Mouse (Mus musculus) neural tube, embryonic 12.5 days (tissue): Measurements from ENCODE around the gene Slc39a11. TPM values are rescaled to one million over a fixed set of nuclear protein-coding genes. Genes with fewer than 3 reads are reported as not detected.

Experiments used
- ATAC-seq: fragments of 200-750 bp; cut with Nextera tagmentation; 2 replicates; pipeline ENCODE4 v1.8.0; 2017; ENCODE audit warnings: low read depth, mild to moderate bottlenecking, moderate TSS enrichment, moderate library complexity; ENCODE audit not compliant: low FRiP score
- H3K27ac ChIP-seq: fragments of 300-500 bp; sonication (generic); 2 replicates; pipeline ENCODE4 v1.5.1; 2016
- H3K27me3 ChIP-seq: fragments of 300-500 bp; sonication (generic); replicated peaks from 2 replicates; pipeline ENCODE4 v1.6.1; 2016; ENCODE audit warnings: mild to moderate bottlenecking
- H3K36me3 ChIP-seq: fragments of 300-500 bp; sonication (generic); 2 replicates; pipeline ENCODE4 v1.6.1; 2016; ENCODE audit warnings: mild to moderate bottlenecking
- H3K4me1 ChIP-seq: fragments of 300-500 bp; sonication (generic); 2 replicates; pipeline ENCODE4 v1.6.1; 2016
- H3K4me2 ChIP-seq: fragments of 300-500 bp; sonication (generic); replicated peaks from 2 replicates; pipeline ENCODE4 v1.6.1; 2016; ENCODE audit warnings: mild to moderate bottlenecking
- H3K4me3 ChIP-seq: fragments of 300-500 bp; sonication (generic); 2 replicates; pipeline ENCODE4 v1.5.1; 2016
- H3K9ac ChIP-seq: fragments of 300-500 bp; sonication (generic); 2 replicates; pipeline ENCODE4 v1.6.1; 2016; ENCODE audit warnings: mild to moderate bottlenecking
- H3K9me3 ChIP-seq: fragments of 300-500 bp; sonication (generic); 2 replicates; pipeline ENCODE4 v1.6.1; 2016; ENCODE audit warnings: mild to moderate bottlenecking
- WGBS: fragments of 180-500 bp; shearing (Covaris S2); methylation state at CpG from one replicate; pipeline ENCODE4 v1.1.7; 2016; 5-methylcytosine and 5-hydroxymethylcytosine counted together
- polyA plus RNA-seq: library from polyadenylated mRNA; unstranded; fragments of >200 nt; fragmentation: Nextera tagmentation; extraction: Ambion mirVana; gene quantifications from 2 replicates; pipeline ENCODE4 v1.2.1, GENCODE M21; 2016

The Slc39a11 gene
- polyA plus RNA-seq, 1 experiment from 2014 or later = 26.1 TPM

DNA sequence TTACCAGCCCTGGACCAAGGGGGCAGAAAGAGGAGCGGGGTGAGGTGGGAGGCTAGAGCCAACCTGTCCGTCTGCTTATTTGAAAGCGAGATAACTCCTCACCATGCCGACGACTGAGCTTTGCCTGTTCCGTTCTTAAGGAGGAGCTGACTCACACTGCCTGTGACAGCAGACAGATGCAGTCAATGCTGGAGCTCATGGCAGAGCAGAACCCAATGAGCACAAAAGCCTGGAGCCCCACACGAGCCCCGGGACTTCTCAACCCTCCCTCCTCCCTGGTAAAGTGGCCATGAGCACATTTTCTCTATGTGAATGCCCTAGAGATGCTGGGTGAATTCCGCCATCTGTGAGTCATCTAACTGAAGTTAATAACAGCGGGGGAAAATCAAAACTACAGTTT lies 198.6 kb downstream of the Slc39a11 start:
- Histone ChIP-seq H3K36me3 (no peaks in the 10 kb centered on the region; the same call in 1 of the 2 replicates), H3K27ac (no peak overlapping the region), H3K4me1 (peaks cover 19% of the 10 kb centered on the region), H3K4me3 (no peak overlapping the region), H3K4me2 (no peak overlapping the region), H3K27me3 (no peaks in the 10 kb centered on the region), H3K9ac (no peak overlapping the region), H3K9me3 (no peaks in the 10 kb centered on the region)
- 0 out of 2 replicates have a peak, but pooled peaks have one; percentile 33 for ATAC-seq
- WGBS = 83% methylated on average over 10 of the region's 10 CpGs

GRCm38 (mm10) chr11:113450665-113451064 lies 199.2 kb downstream of the Slc39a11 start:
- H3K9me3 ChIP-seq = no peaks in the 10 kb centered on the region
- no peak overlapping the region for H3K4me2 ChIP-seq
- peaks cover 19% of the 10 kb centered on the region for H3K4me1 ChIP-seq
- H3K27me3 ChIP-seq = no peaks in the 10 kb centered on the region
- H3K27ac ChIP-seq = no peak overlapping the region
- no peak overlapping the region for H3K4me3 ChIP-seq
- WGBS = 35% methylated on average over 4 of the region's 4 CpGs
- ATAC-seq = no peak
- no peaks in the 10 kb centered on the region for H3K36me3 ChIP-seq
- H3K9ac ChIP-seq = no peak overlapping the region

GRCm38 (mm10) chr11:113450028-113450427 lies 199.9 kb downstream of the Slc39a11 start:
- Histone ChIP-seq H3K4me1 (peaks cover 19% of the 10 kb centered on the region), H3K4me3 (no peak overlapping the region), H3K27ac (no peak overlapping the region), H3K9me3 (no peaks in the 10 kb centered on the region), H3K4me2 (no peak overlapping the region), H3K27me3 (no peaks in the 10 kb centered on the region), H3K9ac (no peak overlapping the region), H3K36me3 (no peaks in the 10 kb centered on the region)
- WGBS = 74% methylated on average over 6 of the region's 6 CpGs
- no peak for ATAC-seq

DNA sequence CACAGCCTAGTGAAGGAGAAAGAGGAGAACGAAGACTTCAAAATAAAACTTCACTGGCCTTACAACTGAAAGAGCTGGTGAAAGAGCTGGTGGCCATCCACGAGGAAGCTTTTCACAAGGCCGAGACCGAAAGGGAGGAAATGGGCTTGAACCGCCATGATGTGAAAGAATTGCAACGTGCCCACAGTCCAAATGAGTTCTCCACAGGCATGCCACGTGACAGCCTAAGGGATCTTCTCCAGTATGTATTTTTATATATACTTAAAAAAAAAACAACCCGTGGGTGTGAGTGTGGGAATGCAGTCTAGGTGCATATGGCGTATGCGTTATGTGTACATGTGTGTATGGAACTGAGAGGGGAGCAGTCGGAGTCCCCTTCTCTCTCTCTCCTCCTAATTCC lies 207.8 kb downstream of the Slc39a11 start:
- peaks cover 21% of the 10 kb centered on the region for H3K4me1 ChIP-seq

GRCm38 (mm10) chr11:113439328-113440030 lies 210.4 kb downstream of the Slc39a11 start:
- H3K4me1 ChIP-seq = peaks cover 21% of the 10 kb centered on the region
- no peaks in the 10 kb centered on the region for H3K36me3 ChIP-seq
- H3K9ac ChIP-seq = no peak overlapping the region
- peak overlapping the region; percentile 68 for H3K27ac ChIP-seq
- no peaks in the 10 kb centered on the region for H3K27me3 ChIP-seq
- peaks cover 5% of the 10 kb centered on the region; the same call in 1 of the 2 replicates for H3K9me3 ChIP-seq
- ATAC-seq = peak; percentile 93
- H3K4me2 ChIP-seq = peak overlapping the region; percentile 21
- no peak overlapping the region for H3K4me3 ChIP-seq
- 20% methylated on average over 20 of the region's 20 CpGs for WGBS

More for the DNA sequence above, 207.8 kb downstream of the Slc39a11 start:
- 92% methylated on average over 11 of the region's 11 CpGs for WGBS
- no peak for ATAC-seq
- no peak overlapping the region for H3K4me2 ChIP-seq
- H3K4me3 ChIP-seq = no peak overlapping the region
- H3K9ac ChIP-seq = no peak overlapping the region
- no peak overlapping the region for H3K27ac ChIP-seq
- peaks cover 5% of the 10 kb centered on the region; the same call in 1 of the 2 replicates for H3K9me3 ChIP-seq
- no peaks in the 10 kb centered on the region for H3K36me3 ChIP-seq
- H3K27me3 ChIP-seq = no peaks in the 10 kb centered on the region

- peak; percentile 18; the same call in 1 of the 2 replicates for ATAC-seq
- Histone ChIP-seq H3K4me1 (peaks cover 21% of the 10 kb centered on the region), H3K4me2 (peak overlapping the region; percentile 21), H3K36me3 (no peaks in the 10 kb centered on the region), H3K27me3 (no peaks in the 10 kb centered on the region), H3K27ac (peak overlapping the region; percentile 68), H3K4me3 (no peak overlapping the region), H3K9me3 (peaks cover 5% of the 10 kb centered on the region; the same call in 1 of the 2 replicates), H3K9ac (no peak overlapping the region)
- WGBS = 77% methylated on average over 5 of the region's 5 CpGs
Observed at GRCm38 (mm10) chr11:113438915-113439314, 211.0 kb downstream of the Slc39a11 start.

- no peak overlapping the region for H3K4me2 ChIP-seq
- no peaks in the 10 kb centered on the region for H3K36me3 ChIP-seq
- peaks cover 21% of the 10 kb centered on the region for H3K4me1 ChIP-seq
- H3K9ac ChIP-seq = no peak overlapping the region
- no peak overlapping the region for H3K27ac ChIP-seq
- WGBS = 88% methylated on average over 9 of the region's 9 CpGs
- H3K4me3 ChIP-seq = no peak overlapping the region
- no peak for ATAC-seq
- no peaks in the 10 kb centered on the region for H3K27me3 ChIP-seq
- peaks cover 5% of the 10 kb centered on the region; the same call in 1 of the 2 replicates for H3K9me3 ChIP-seq
Observed at GRCm38 (mm10) chr11:113437357-113437756, 212.5 kb downstream of the Slc39a11 start.

- 89% methylated on average over 6 of the region's 6 CpGs for WGBS
- Histone ChIP-seq H3K27me3 (no peaks in the 10 kb centered on the region), H3K9ac (no peak overlapping the region), H3K4me3 (no peak overlapping the region), H3K9me3 (peaks cover 8% of the 10 kb centered on the region; the same call in 1 of the 2 replicates), H3K36me3 (no peaks in the 10 kb centered on the region), H3K4me1 (peaks cover 21% of the 10 kb centered on the region), H3K27ac (no peak overlapping the region), H3K4me2 (no peak overlapping the region)
- no peak for ATAC-seq
Observed at GRCm38 (mm10) chr11:113436299-113436698, 213.6 kb downstream of the Slc39a11 start.

- peaks cover 21% of the 10 kb centered on the region for H3K4me1 ChIP-seq
- H3K27ac ChIP-seq = no peak overlapping the region
- H3K9me3 ChIP-seq = 0 out of 2 replicates have a peak, but pooled peaks cover 4% of the 10 kb centered on the region
- no peak overlapping the region for H3K9ac ChIP-seq
- no peaks in the 10 kb centered on the region for H3K36me3 ChIP-seq
- no peak for ATAC-seq
- WGBS = 34% methylated on average over 5 of the region's 5 CpGs
- H3K27me3 ChIP-seq = no peaks in the 10 kb centered on the region
- H3K4me3 ChIP-seq = no peak overlapping the region
- H3K4me2 ChIP-seq = no peak overlapping the region
Observed at GRCm38 (mm10) chr11:113435696-113436095, 214.2 kb downstream of the Slc39a11 start.

GRCm38 (mm10) chr11:113431161-113431560 lies 218.7 kb downstream of the Slc39a11 start:
- Histone ChIP-seq H3K4me2 (no peak overlapping the region), H3K9me3 (0 out of 2 replicates have a peak, but pooled peaks cover 4% of the 10 kb centered on the region), H3K9ac (no peak overlapping the region), H3K4me1 (peaks cover under 1% of the 10 kb centered on the region; the same call in 1 of the 2 replicates), H3K27ac (no peak overlapping the region), H3K27me3 (no peaks in the 10 kb centered on the region), H3K36me3 (no peaks in the 10 kb centered on the region), H3K4me3 (no peak overlapping the region)
- ATAC-seq = no peak
- 69% methylated on average over 7 of the region's 7 CpGs for WGBS

- 53% methylated on average over 9 of the region's 9 CpGs for WGBS
- Histone ChIP-seq H3K36me3 (no peaks in the 10 kb centered on the region), H3K9ac (no peak overlapping the region), H3K27me3 (no peaks in the 10 kb centered on the region), H3K9me3 (no peaks in the 10 kb centered on the region), H3K4me3 (no peak overlapping the region), H3K4me2 (no peak overlapping the region), H3K27ac (no peak overlapping the region), H3K4me1 (peaks cover 8% of the 10 kb centered on the region; the same call in 1 of the 2 replicates)
- ATAC-seq = no peak
Observed at GRCm38 (mm10) chr11:113425882-113426281, 224.0 kb downstream of the Slc39a11 start.

DNA sequence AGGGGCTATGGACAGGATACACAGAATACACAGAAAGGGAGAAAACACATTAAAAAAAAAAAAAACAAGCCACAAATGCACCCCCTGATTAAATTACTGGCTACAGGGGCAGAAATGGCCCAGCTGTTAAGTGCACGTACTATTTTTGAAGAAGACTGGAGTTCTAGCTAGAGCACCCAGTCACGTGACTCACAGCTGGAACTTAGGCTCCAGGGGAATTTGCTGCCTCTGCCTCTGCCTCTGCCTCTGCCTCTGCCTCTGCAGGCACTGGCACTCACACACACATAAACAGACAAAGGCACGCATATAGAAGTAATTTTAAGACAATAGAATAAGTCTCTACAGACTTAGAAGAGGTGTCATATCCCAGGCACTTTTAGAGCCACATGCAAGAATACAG lies 224.4 kb downstream of the Slc39a11 start:
- no peaks in the 10 kb centered on the region for H3K27me3 ChIP-seq
- H3K4me2 ChIP-seq = no peak overlapping the region
- ATAC-seq = no peak
- no peak overlapping the region for H3K4me3 ChIP-seq
- H3K36me3 ChIP-seq = no peaks in the 10 kb centered on the region
- peaks cover 8% of the 10 kb centered on the region; the same call in 1 of the 2 replicates for H3K4me1 ChIP-seq
- no peaks in the 10 kb centered on the region for H3K9me3 ChIP-seq
- H3K27ac ChIP-seq = no peak overlapping the region
- H3K9ac ChIP-seq = no peak overlapping the region
- 76% methylated on average over 3 of the region's 3 CpGs for WGBS
